Mouse (Mus musculus) G1E (cell line): ENCODE data around the gene Mpdu1.

Experiments used
- CTCF ChIP-seq: IDR thresholded peaks from 2 replicates; pipeline ENCODE4 v1.5.1; 2012; ENCODE audit warnings: low read depth, low read length, inconsistent platforms, mixed read lengths
- GATA1 ChIP-seq: IDR thresholded peaks from 2 replicates; pipeline ENCODE4 v1.6.1; 2012; ENCODE audit warnings: borderline replicate concordance, low read length, inconsistent platforms, mixed read lengths
- GATA2 ChIP-seq: IDR thresholded peaks from 2 replicates; pipeline ENCODE4 v1.6.1; 2012; ENCODE audit warnings: low read depth, low read length, inconsistent platforms, borderline replicate concordance
- POLR2AphosphoS5 ChIP-seq: IDR thresholded peaks from 2 replicates; pipeline ENCODE4 v1.6.1; 2012; ENCODE audit warnings: low read depth, low read length, inconsistent platforms; ENCODE audit not compliant: insufficient replicate concordance
- TAL1 ChIP-seq: conservative IDR thresholded peaks from 2 replicates; pipeline ENCODE4 v1.6.1; 2012; ENCODE audit warnings: low read depth, low read length, inconsistent platforms, mixed read lengths

GRCm38 (mm10) chr11:69661221-69661881, 1.1 kb downstream of the Mpdu1 start:
- TF ChIP-seq CTCF: no peak
- TF ChIP-seq GATA1: no peak
- no peak for TF ChIP-seq TAL1
- TF ChIP-seq POLR2AphosphoS5: no peak
- no peak for TF ChIP-seq GATA2
